Mouse (Mus musculus) adipocyte (in vitro differentiated cells): ENCODE measurements at regions not wholly inside any gene's neighbourhood (a gene's known extent, or its start where the extent isn't known, plus 50 kb on each side); places are given as distances from the start of the nearest gene placed in this dataset.

ENCODE experiments used
- DNase-seq: peaks from one replicate; pipeline ENCODE4 v3.0.0-alpha.2; 2016; ENCODE audit warnings: low spot score

GRCm38 (mm10) chr15:87239057-87239456, 305.0 kb upstream of the Fam19a5 start:
- no peak for DNase-seq

GRCm38 (mm10) chr15:87261497-87261896, 282.6 kb upstream of the Fam19a5 start:
- no peak for DNase-seq

- no peak for DNase-seq
Observed at GRCm38 (mm10) chr15:87264906-87265305, 279.2 kb upstream of the Fam19a5 start.

GRCm38 (mm10) chr15:87290987-87291529, 253.0 kb upstream of the Fam19a5 start:
- no peak for DNase-seq

- DNase-seq = no peak
Observed at GRCm38 (mm10) chr15:87319896-87320295, 224.2 kb upstream of the Fam19a5 start.

GRCm38 (mm10) chr15:87321067-87321985, 222.8 kb upstream of the Fam19a5 start:
- no peak for DNase-seq

- no peak for DNase-seq
Observed at GRCm38 (mm10) chr15:87325389-87325788, 218.7 kb upstream of the Fam19a5 start.

GRCm38 (mm10) chr15:87326281-87326680, 217.8 kb upstream of the Fam19a5 start:
- DNase-seq = no peak

- no peak for DNase-seq
Observed at GRCm38 (mm10) chr15:87332441-87332840, 211.7 kb upstream of the Fam19a5 start.

GRCm38 (mm10) chr15:87333527-87333926, 210.6 kb upstream of the Fam19a5 start:
- no peak for DNase-seq

DNA sequence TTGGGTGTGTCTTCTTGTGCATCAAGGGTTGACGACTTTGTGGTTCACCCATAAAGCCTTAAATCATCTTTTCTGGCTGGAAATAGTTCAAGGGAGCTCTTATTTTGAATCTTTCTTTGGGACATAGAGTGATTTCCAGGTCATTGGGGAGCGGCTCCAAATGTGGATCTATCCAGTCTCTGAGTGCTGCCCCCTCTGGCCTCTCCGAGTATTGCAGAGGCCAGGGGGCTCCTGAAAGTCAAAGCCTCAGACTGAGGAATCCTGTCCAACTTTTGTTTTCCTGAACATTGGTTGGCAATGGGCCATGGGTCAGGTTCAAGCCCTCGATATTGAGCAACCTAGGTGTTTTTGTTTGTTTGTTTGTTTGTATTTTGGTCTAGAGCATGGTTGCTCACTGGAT, 209.7 kb upstream of the Fam19a5 start:
- DNase-seq = no peak

GRCm38 (mm10) chr15:87335324-87335723, 208.8 kb upstream of the Fam19a5 start:
- no peak for DNase-seq

DNA sequence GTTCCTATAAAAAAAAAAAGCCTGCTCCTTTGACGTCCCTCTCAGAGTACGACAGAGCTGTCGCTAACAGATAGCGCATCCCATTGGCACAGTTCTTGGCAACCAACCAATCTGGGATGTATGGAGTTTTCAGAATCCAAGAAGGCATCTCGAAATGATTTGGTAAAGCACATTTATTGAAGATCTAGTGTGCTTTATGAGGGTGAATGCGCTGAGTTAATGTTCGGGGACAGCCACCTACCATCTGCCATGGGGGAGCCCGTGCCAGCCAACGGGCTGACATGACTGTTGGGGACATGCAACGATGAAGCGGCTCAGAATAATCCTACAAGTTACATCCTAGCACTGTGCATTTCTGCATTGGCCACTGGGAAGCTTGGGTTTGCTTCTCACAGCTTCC, 208.4 kb upstream of the Fam19a5 start:
- DNase-seq = no peak

DNA sequence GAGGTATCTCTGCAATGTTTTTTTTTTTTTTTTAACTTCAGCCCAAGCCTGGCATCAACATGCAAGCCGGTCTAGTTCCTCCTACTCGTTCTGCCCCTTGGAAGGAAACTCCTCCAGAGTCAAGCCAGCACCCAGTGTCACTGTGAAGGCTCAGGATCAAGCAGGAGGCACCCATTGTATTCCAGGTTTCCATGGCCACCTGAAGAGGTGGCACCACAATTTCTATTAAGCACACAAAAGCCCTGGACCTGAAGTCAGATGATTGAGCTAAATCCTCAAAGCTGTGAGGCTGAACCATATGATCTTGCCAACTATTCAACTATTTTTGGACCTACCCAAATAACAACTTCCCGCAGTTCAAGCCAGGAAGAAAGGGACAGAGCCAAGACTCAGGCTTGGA, 204.2 kb upstream of the Fam19a5 start:
- no peak for DNase-seq

GRCm38 (mm10) chr15:87342656-87343055, 201.4 kb upstream of the Fam19a5 start:
- DNase-seq = no peak

DNA sequence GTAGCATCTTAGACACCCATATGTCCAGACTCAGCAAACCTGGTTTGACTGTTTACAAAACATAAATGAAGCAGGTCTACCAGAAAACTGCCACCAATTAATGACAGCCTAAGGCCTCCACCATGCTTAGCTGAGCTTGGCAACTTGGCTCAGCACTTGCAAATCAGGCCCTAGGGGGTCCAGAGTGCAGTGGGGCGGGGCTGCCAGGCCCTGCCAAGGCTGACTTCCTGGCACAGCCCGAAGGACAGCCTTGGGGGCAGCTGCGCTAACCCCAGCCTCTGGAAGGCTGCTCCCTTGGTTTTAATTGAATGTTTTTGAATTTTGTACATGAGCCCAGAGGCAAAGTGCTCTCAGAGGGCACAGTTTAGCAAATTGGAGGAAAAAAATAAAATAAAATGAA, 198.3 kb upstream of the Fam19a5 start:
- no peak for DNase-seq

DNA sequence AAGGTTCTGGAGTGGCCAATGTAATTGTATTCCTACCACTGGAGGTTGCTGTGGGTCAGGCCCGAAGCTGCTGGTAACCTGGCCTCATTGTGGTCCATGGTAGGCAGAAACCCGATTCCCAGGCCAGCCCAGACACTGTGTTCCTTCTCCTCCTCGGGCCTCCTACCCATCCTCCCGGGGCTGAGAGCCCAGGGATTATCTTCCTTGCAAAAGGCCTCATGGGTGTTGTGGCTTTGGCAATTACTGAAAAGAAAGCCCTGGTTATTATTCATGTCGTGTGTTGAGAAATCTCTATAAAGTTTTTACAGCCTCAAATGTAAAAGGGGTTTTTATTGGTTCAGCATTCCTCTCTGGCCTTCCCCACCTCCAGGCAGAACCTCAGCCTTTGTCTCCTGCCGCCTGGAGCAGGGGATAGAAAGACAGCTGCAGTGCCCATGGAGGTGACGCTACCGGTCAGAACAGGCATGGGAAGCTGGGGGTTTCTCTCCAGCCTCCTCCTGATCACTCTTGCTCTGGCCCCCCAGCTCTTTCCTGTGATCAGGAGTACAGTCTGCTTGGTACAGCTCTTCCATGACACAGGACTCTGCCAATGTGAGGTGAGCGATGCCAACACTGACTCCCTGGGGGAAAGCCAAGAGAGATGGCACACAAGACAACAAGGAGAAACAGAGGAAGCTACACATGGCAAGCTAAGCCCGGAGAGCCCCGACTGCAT, 194.4 kb upstream of the Fam19a5 start:
- no peak for DNase-seq

GRCm38 (mm10) chr15:87352812-87353211, 191.3 kb upstream of the Fam19a5 start:
- DNase-seq = no peak

DNA sequence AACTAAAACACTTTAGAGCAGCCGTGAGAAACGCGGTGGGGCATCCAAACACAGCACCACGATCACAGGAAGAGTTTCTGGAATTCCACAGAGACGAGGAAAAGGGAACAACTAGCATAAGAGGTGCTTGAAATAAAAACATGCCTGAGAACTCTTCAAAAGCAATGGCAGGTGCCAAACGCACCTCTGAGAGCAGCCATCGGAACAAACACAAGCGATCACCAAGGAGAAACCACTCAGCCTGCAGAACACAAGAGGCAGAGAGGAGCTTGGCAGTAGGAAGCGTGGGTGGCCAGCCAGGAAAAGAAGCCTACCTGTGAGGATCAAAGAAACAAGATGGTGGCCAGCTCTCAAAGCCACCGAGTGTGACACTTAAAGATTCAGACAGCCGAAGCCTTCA, 190.2 kb upstream of the Fam19a5 start:
- no peak for DNase-seq

DNA sequence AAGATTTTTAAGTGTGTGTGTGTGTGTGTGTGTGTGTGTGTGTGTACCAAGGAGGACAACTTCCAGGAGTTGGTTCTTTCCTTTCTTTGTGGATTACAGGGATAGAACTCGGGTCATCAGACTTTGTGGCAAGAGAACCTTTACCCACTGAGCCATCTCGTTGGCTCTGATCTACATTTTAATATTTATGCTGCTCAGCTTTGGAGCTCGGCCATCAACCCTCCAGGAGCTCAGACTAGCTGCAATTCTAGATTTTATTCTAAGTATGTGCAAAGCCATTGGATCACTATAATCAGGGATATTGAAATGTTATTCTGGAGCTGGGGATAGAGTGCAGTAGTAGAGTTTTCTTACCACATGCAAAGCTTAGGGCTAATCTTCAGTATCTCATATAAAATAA, 183.6 kb upstream of the Fam19a5 start:
- no peak for DNase-seq

DNA sequence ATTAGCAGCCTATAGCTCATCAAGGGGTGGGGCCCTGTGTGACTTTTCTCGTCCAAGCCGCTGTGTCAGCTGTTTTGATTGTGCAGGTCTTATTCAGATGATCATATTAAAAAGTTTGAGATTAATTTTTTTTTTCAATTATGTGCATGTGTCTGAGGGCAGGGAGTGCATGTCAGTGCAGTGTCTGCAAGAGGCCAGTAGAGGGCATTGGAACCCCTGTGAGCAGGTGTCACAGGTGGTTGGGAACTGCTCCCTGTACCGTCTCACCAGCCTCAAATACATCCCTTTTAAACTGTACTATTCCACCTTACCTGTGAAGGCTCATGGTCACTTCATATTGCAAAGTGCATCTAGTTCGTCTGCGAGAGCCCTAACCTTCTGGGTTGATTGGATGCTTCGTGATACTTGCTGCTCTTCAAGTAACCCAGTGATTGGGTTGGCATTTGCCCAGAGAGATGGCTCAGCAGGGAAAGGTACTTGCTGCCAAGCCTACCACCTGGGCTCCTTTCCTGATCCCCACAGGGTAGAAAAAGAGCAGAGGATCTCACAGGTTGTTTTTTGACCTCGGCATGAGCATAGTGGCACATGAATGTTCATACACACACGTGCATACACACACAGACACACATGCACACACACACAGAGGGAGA, 178.3 kb upstream of the Fam19a5 start:
- DNase-seq = no peak

DNA sequence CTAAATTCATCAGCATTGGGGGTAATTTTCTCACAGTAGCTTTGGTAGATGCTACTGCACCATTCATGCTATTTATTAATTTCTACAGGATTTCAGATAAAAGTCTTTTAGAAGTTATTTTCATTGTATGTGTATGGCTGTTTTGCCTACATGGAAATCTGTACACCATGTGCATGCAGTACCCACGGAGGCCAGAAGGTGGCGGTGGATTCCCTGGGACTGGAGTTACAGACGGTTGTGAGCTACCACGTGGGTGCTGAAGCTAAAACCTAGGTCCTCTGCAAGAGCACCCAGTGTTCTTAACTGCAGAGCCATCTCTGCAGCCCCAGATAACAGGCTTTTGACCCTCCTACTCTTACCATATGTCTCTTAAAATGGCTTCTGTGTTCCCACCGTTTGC, 176.7 kb upstream of the Fam19a5 start:
- no peak for DNase-seq

DNA sequence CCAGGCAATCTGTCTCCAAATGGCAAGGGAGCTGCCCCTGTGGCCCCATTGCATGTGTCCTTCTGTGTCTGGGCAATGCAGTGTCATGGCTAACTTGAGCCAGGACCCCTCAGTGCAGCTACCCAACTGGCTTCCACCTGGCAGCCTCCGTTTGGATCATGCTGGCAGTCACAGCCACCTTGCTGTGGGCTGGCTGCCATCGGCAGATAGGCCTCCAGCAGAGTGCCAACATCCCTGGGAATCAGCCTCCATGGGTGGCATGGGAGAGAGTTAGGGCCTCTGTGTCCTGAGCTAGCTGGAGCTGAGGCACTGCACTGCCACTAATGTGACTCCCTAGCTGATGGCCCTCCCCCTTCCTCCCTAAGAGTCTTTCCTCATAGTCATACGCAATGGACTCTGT, 174.7 kb upstream of the Fam19a5 start:
- DNase-seq = no peak
